Mouse (Mus musculus) limb, embryonic 15.5 days (tissue): ENCODE results near the gene Ak5. TPM values are rescaled to one million over a fixed set of nuclear protein-coding genes. Genes with fewer than 3 reads are reported as not detected.
"Not testable (repeated sequence)": the region's sequence is repeated elsewhere in the genome, so short reads cannot be mapped to it uniquely, and the experiment has no call there.

Source experiments
- ATAC-seq: fragments of 200-750 bp; cut with Nextera tagmentation; 2 replicates; pipeline ENCODE4 v1.8.0; 2017; ENCODE audit warnings: low read depth, moderate TSS enrichment; ENCODE audit not compliant: insufficient number of reproducible peaks, low FRiP score, low TSS enrichment
- H3K27ac ChIP-seq: fragments of 300-500 bp; sonication (generic); 2 replicates; pipeline ENCODE4 v1.5.1; 2015; ENCODE audit warnings: moderate library complexity, mild to moderate bottlenecking, inconsistent platforms
- H3K27me3 ChIP-seq: fragments of 300-500 bp; sonication (generic); 2 replicates; pipeline ENCODE4 v1.6.1; 2015; ENCODE audit warnings: inconsistent platforms
- H3K36me3 ChIP-seq: fragments of 300-500 bp; sonication (generic); 2 replicates; pipeline ENCODE4 v1.6.1; 2015; ENCODE audit warnings: inconsistent platforms
- H3K4me1 ChIP-seq: fragments of 300-500 bp; sonication (generic); 2 replicates; pipeline ENCODE4 v1.6.1; 2015; ENCODE audit warnings: inconsistent platforms
- H3K4me2 ChIP-seq: fragments of 300-500 bp; sonication (generic); 2 replicates; pipeline ENCODE4 v1.6.1; 2015; ENCODE audit warnings: mild to moderate bottlenecking, inconsistent platforms
- H3K4me3 ChIP-seq: fragments of 300-500 bp; sonication (generic); 2 replicates; pipeline ENCODE4 v1.5.1; 2015; ENCODE audit warnings: mild to moderate bottlenecking, inconsistent platforms
- H3K9ac ChIP-seq: fragments of 300-500 bp; sonication (generic); 2 replicates; pipeline ENCODE4 v1.6.1; 2015; ENCODE audit warnings: inconsistent platforms
- H3K9me3 ChIP-seq: fragments of 300-500 bp; sonication (generic); 2 replicates; pipeline ENCODE4 v1.6.1; 2016; ENCODE audit warnings: inconsistent platforms
- WGBS: fragments of 180-500 bp; shearing (Covaris S2); methylation state at CpG from one replicate; pipeline ENCODE4 v1.1.7; 2015; 5-methylcytosine and 5-hydroxymethylcytosine counted together
- polyA plus RNA-seq: library from polyadenylated mRNA; unstranded; fragments of >200 nt; fragmentation: Nextera tagmentation; extraction: Ambion mirVana; gene quantifications from 2 replicates; pipeline ENCODE4 v1.2.1, GENCODE M21; 2015

Ak5 gene
- 2.0 and 2.9 TPM in 2 replicates for polyA plus RNA-seq

GRCm38 (mm10) chr3:152668239-152668638, at the start of gene Ak5:
Gene Ak5 (minus strand): TSS chr3:152668360.
- Histone ChIP-seq H3K9me3 (no peaks in the 10 kb centered on the region), H3K36me3 (no peaks in the 10 kb centered on the region), H3K9ac (peak within 1 kb of the TSS; percentile 39), H3K27ac (no peak within 1 kb of the TSS), H3K4me1 (peaks cover 8% of the 10 kb centered on the region), H3K4me3 (peak within 1 kb of the TSS; percentile 55), H3K27me3 (peaks cover 44% of the 10 kb centered on the region), H3K4me2 (peak within 1 kb of the TSS; percentile 97)
- ATAC-seq: no peak
- WGBS: 8% methylated on average over 5 of the region's 5 CpGs

- H3K4me3 ChIP-seq: peak within 1 kb of the TSS; percentile 98
- peak within 1 kb of the TSS; percentile 59 for H3K27ac ChIP-seq
- peak within 1 kb of the TSS; percentile 77 for H3K9ac ChIP-seq
- peaks cover 7% of the 10 kb centered on the region; the same call in 1 of the 2 replicates for H3K4me1 ChIP-seq
- under 1% methylated on average over 48 of the region's 48 CpGs for whole genome bisulfite sequencing
- no peaks in the 10 kb centered on the region for H3K27me3 ChIP-seq
- ATAC-seq: peak; percentile 79
- H3K4me2 ChIP-seq: peak within 1 kb of the TSS; percentile 77
- no peaks in the 10 kb centered on the region for H3K36me3 ChIP-seq
- H3K9me3 ChIP-seq: no peaks in the 10 kb centered on the region
These were observed 46.1 kb upstream of the Ak5 start, which contains the start of gene Pigk for GRCm38 (mm10) chr3:152713991-152714902. Gene Pigk (plus strand): TSS chr3:152714100.

GRCm38 (mm10) chr3:152712957-152713356, 44.8 kb upstream of the Ak5 start:
- Histone ChIP-seq H3K9me3 (no peaks in the 10 kb centered on the region), H3K27me3 (no peaks in the 10 kb centered on the region), H3K27ac (no peak overlapping the region), H3K9ac (no peak overlapping the region), H3K4me3 (no peak overlapping the region), H3K4me2 (no peak overlapping the region), H3K4me1 (peaks cover 7% of the 10 kb centered on the region; the same call in 1 of the 2 replicates), H3K36me3 (no peaks in the 10 kb centered on the region)
- no peak for ATAC-seq
- WGBS: 73% methylated on average over 4 of the region's 4 CpGs

GRCm38 (mm10) chr3:152709936-152710335, 41.8 kb upstream of the Ak5 start:
- Histone ChIP-seq H3K4me2 (no peak overlapping the region), H3K4me3 (no peak overlapping the region), H3K27me3 (no peaks in the 10 kb centered on the region), H3K9ac (no peak overlapping the region), H3K27ac (no peak overlapping the region), H3K36me3 (no peaks in the 10 kb centered on the region), H3K4me1 (peaks cover 5% of the 10 kb centered on the region; the same call in 1 of the 2 replicates), H3K9me3 (no peaks in the 10 kb centered on the region)
- 61% methylated on average over 3 of the region's 3 CpGs for WGBS
- ATAC-seq: no peak

GRCm38 (mm10) chr3:152707321-152707823, 39.2 kb upstream of the Ak5 start:
- no peak overlapping the region for H3K4me2 ChIP-seq
- no peak for ATAC-seq
- no peak overlapping the region for H3K4me3 ChIP-seq
- H3K27ac ChIP-seq: no peak overlapping the region
- H3K9me3 ChIP-seq: no peaks in the 10 kb centered on the region
- no peaks in the 10 kb centered on the region for H3K36me3 ChIP-seq
- H3K4me1 ChIP-seq: no peaks in the 10 kb centered on the region
- WGBS: 82% methylated on average over 5 of the region's 5 CpGs
- no peaks in the 10 kb centered on the region for H3K27me3 ChIP-seq
- H3K9ac ChIP-seq: no peak overlapping the region

- H3K27ac ChIP-seq: no peak overlapping the region
- H3K9ac ChIP-seq: no peak overlapping the region
- H3K4me2 ChIP-seq: no peak overlapping the region
- WGBS: 91% methylated on average over 2 of the region's 2 CpGs
- H3K9me3 ChIP-seq: no peaks in the 10 kb centered on the region
- no peaks in the 10 kb centered on the region for H3K27me3 ChIP-seq
- H3K4me3 ChIP-seq: no peak overlapping the region
- no peak for ATAC-seq
- no peaks in the 10 kb centered on the region for H3K36me3 ChIP-seq
- H3K4me1 ChIP-seq: no peaks in the 10 kb centered on the region
These were observed 38.7 kb upstream of the Ak5 start for GRCm38 (mm10) chr3:152706901-152707300.

GRCm38 (mm10) chr3:152705826-152706225, 37.7 kb upstream of the Ak5 start:
- H3K9me3 ChIP-seq: no peaks in the 10 kb centered on the region
- no peak overlapping the region for H3K27ac ChIP-seq
- WGBS: 78% methylated on average over 5 of the region's 5 CpGs
- H3K4me3 ChIP-seq: no peak overlapping the region
- no peaks in the 10 kb centered on the region for H3K4me1 ChIP-seq
- no peak overlapping the region for H3K4me2 ChIP-seq
- H3K27me3 ChIP-seq: no peaks in the 10 kb centered on the region
- no peak overlapping the region for H3K9ac ChIP-seq
- H3K36me3 ChIP-seq: no peaks in the 10 kb centered on the region
- ATAC-seq: no peak

- Histone ChIP-seq H3K27ac (no peak overlapping the region), H3K36me3 (no peaks in the 10 kb centered on the region), H3K4me1 (no peaks in the 10 kb centered on the region), H3K27me3 (no peaks in the 10 kb centered on the region), H3K9ac (no peak overlapping the region), H3K4me3 (no peak overlapping the region), H3K9me3 (no peaks in the 10 kb centered on the region), H3K4me2 (0 out of 2 replicates have a peak overlapping the region, but pooled peaks have one; percentile 2)
- no peak for ATAC-seq
- WGBS: 59% methylated on average over 8 of the region's 8 CpGs
These were observed 34.2 kb upstream of the Ak5 start for GRCm38 (mm10) chr3:152702274-152702843.

- not testable (repeated sequence) for ATAC-seq, H3K9ac ChIP-seq, H3K4me3 ChIP-seq, H3K27ac ChIP-seq, H3K36me3 ChIP-seq, H3K27me3 ChIP-seq, H3K4me2 ChIP-seq, H3K9me3 ChIP-seq, H3K4me1 ChIP-seq
- 91% methylated on average over 8 of the region's 8 CpGs for WGBS
These were observed 33.4 kb upstream of the Ak5 start for GRCm38 (mm10) chr3:152701536-152701935.

- 26% methylated on average over 8 of the region's 8 CpGs for WGBS
- H3K9ac ChIP-seq: no peak overlapping the region
- H3K9me3 ChIP-seq: no peaks in the 10 kb centered on the region
These were observed 31.1 kb upstream of the Ak5 start for GRCm38 (mm10) chr3:152699261-152699660.

GRCm38 (mm10) chr3:152698017-152698416, 29.9 kb upstream of the Ak5 start:
- WGBS: 78% methylated on average over 5 of the region's 5 CpGs
- H3K4me3 ChIP-seq: no peak overlapping the region
- no peak overlapping the region for H3K9ac ChIP-seq
- no peak overlapping the region for H3K4me2 ChIP-seq
- no peak overlapping the region for H3K27ac ChIP-seq
- no peaks in the 10 kb centered on the region for H3K36me3 ChIP-seq
- ATAC-seq: no peak
- H3K4me1 ChIP-seq: no peaks in the 10 kb centered on the region
- no peaks in the 10 kb centered on the region for H3K9me3 ChIP-seq
- no peaks in the 10 kb centered on the region for H3K27me3 ChIP-seq

More at GRCm38 (mm10) chr3:152699261-152699660, 31.1 kb upstream of the Ak5 start:
- H3K4me2 ChIP-seq: no peak overlapping the region
- no peak overlapping the region for H3K27ac ChIP-seq
- ATAC-seq: no peak
- no peak overlapping the region for H3K4me3 ChIP-seq
- H3K27me3 ChIP-seq: no peaks in the 10 kb centered on the region
- no peaks in the 10 kb centered on the region for H3K4me1 ChIP-seq
- H3K36me3 ChIP-seq: no peaks in the 10 kb centered on the region

- 89% methylated on average over 3 of the region's 3 CpGs for WGBS
- no peaks in the 10 kb centered on the region for H3K4me1 ChIP-seq
- no peaks in the 10 kb centered on the region for H3K27me3 ChIP-seq
- no peaks in the 10 kb centered on the region for H3K36me3 ChIP-seq
- no peak overlapping the region for H3K9ac ChIP-seq
- H3K27ac ChIP-seq: no peak overlapping the region
- ATAC-seq: no peak
- H3K9me3 ChIP-seq: no peaks in the 10 kb centered on the region
- no peak overlapping the region for H3K4me3 ChIP-seq
- H3K4me2 ChIP-seq: no peak overlapping the region
These were observed 26.8 kb upstream of the Ak5 start for GRCm38 (mm10) chr3:152694950-152695349.
